Mouse (Mus musculus): ENCODE measurements at regions not wholly inside any gene's neighbourhood (a gene's known extent, or its start where the extent isn't known, plus 50 kb on each side); places are given as distances from the start of the nearest gene placed in this dataset.

- TF ChIP-seq CTCF (IDR thresholded peaks at IDR 0.05; ENCODE audit: extremely low read depth, insufficient read length, insufficient replicate concordance, low read depth, low read length) (no peak), POLR2A (IDR thresholded peaks at IDR 0.05; ENCODE audit: low read depth, low read length) (no peak)
Observed at GRCm38 (mm10) chr10:122528222-122528621, 79.9 kb downstream of the Avpr1a start.
